Mouse (Mus musculus) left cerebral cortex, postnatal 25 days (tissue): ENCODE data around the gene Gm21411. TPM values are rescaled to one million over a fixed set of nuclear protein-coding genes. Genes with fewer than 3 reads are reported as not detected.
"Not testable (repeated sequence)": the region's sequence is repeated elsewhere in the genome, so short reads cannot be mapped to it uniquely, and the experiment has no call there.

Source experiments
- DNase-seq, 2 experiments: peaks; one replicate each; pipeline ENCODE4 v3.0.0; 2022; ENCODE audit warnings: low spot score in 2 of 2, mixed read lengths in 1 of 2
- intact Hi-C: fragments of 180-260 bp; cut with DNase I; formaldehyde crosslinking; loops from one replicate; pipeline ENCODE4 v1.15.1; 2025
- total RNA-seq, 2 experiments: library from RNA; stranded (reverse); gene quantifications; 2 replicates each; pipeline ENCODE4 v1.2.3; 2021

Gene Gm21411
- total RNA-seq: not detected

- DNase-seq, intact Hi-C loops: not testable (repeated sequence)
These were observed at the start of gene Gm21411 for GRCm38 (mm10) chr4:146909386-146910137. TSS of gene Gm21411 (minus strand) at chr4:146909590.

DNA sequence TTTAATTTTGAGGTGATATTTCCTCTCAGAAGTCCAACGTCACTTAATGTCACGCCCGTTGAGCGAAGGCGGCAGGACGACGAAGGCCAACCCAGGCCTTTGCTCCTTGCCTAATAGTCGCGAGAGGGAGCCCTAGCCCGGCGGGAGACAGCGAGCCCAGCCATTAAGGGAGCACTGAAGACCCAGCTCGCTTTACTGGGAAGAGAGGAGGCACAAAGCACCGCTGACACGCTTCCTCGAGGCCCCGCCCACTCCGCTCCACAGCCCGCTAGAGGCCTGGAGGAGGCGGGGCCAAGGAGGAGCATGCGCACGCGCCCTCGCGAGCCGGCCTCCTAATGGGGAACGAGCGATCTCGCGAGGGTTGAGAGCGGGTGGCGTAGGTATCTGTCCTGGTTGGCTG lies 32.3 kb upstream of the Gm21411 start:
- intact Hi-C loops: not testable (repeated sequence)

DNA sequence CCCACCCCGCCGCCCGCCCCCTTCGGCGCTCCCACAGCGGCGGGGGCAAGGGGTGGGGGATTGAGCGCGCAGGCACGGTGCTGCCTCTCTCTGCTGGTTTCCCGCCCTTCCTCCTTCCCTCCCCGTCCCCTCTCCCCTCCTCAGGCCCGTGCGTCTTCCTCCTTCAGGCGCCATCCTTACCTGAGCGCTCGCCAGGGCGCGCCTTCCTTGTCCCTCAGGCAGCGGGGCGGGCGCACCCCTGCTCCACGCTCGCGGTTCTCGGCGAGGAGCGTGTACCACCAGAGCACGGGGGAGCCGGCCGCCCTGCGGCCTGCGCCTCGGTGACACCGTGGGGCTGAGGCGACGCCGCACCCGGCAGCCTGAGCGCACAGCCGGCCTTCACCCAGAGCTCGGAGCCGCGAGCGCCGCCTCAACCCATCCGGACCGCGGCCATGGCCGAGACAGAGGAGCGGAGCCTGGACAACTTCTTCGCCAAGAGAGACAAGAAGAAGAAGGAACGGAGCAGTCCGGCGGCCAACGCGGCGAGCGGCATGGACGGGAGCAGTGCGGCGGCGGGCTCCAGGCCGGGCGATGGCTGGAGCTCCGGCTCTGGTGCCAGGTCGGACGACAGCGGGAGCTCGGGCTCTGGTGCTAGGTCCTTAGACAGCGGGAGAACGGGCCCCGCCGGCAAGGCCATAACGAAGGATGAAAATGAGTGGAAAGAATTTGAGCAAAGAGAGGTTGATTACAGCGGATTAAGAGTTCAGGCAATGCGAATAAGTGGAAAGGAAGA lies 23.1 kb upstream of the Gm21411 start:
- DNase-seq: no peak
- intact Hi-C loops: no loop called here

More for the DNA sequence above, 32.3 kb upstream of the Gm21411 start:
- not testable (repeated sequence) for DNase-seq

DNA sequence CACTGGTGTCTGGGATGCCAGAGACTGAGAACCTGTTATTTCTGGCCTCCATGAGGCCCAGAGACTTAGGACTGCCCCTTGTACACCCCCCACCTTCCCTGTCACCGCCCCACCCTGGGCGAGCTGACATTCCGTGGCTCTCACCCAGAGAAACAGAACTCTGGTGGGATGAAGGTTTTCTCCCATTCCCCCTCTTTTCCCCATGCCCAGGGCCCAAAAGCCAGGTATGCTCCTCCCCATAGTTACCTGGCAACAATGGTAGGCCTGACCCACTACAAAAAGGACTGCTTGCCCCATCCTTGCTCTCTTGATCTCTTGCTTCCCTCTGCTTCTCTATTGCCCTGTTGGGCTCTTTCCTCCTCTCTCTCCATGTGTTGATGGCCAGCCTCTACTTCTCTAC lies 5.8 kb upstream of the Gm21411 start:
- intact Hi-C loops: no loop called here
- no peak for DNase-seq

GRCm38 (mm10) chr4:146908131-146908530 lies 1.3 kb downstream of the Gm21411 start:
- intact Hi-C loops, DNase-seq: not testable (repeated sequence)

DNA sequence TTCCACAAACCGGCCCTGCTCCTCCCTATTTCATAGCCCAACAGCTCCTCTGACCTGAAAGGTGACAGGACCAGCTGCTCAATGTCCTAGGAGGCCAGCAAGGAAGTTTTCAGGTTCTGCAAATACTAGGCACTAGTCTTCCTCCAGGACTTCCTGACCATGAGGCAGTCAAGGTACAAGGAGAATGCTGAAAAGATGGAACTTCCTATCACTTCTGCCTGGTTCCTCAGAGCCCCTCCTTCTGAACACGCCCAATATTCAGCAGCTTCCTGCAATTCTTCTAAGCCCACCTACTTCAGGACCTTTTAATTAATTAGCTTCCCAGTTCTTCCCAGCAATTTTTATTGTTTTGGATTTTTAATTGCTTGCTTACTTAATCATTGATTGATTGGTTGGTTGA lies 4.6 kb downstream of the Gm21411 start:
- intact Hi-C loops, DNase-seq: not testable (repeated sequence)

DNA sequence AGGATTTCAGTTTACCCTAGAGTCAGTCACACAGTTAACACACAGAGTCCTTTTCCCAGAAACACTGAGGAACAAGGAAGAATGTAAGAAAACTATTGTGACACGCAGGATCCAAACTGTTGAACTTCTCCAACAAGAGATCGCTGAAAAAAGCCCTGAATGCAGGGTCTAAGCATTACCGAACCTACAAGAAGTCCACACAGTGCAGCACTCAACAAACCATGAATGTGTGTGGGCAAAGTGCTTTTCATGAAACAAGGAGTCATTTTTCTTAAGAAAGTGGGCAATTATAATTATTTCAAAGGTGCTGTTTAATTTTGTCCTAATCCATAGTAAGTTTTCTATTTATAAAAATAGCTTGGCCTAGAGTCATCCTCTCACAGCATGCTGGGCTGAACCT lies 6.3 kb downstream of the Gm21411 start:
- intact Hi-C loops, DNase-seq: not testable (repeated sequence)

Other genes with a start within 250 kb of the Gm21411 start
- not detected for gene Zfp989, start 62.4 kb upstream of the Gm21411 start, total RNA-seq
- under 1 TPM; 0.18 to 0.34 TPM for gene Rex2, start 112.3 kb upstream of the Gm21411 start, total RNA-seq
- gene Zfp991, start 222.4 kb upstream of the Gm21411 start, total RNA-seq: 10 to 100 TPM in 1 of 2 experiments, 1 to 10 TPM in 1; 7.2 to 10.4 TPM